Mouse (Mus musculus): ENCODE results near the gene Nabp1. TPM values are rescaled to one million over a fixed set of nuclear protein-coding genes. Genes with fewer than 3 reads are reported as not detected.

Gene Nabp1
- polyA plus RNA-seq (2015; fragmentation: Nextera tagmentation; extraction: Ambion mirVana): 14.9 and 15.7 TPM in 2 replicates

DNA sequence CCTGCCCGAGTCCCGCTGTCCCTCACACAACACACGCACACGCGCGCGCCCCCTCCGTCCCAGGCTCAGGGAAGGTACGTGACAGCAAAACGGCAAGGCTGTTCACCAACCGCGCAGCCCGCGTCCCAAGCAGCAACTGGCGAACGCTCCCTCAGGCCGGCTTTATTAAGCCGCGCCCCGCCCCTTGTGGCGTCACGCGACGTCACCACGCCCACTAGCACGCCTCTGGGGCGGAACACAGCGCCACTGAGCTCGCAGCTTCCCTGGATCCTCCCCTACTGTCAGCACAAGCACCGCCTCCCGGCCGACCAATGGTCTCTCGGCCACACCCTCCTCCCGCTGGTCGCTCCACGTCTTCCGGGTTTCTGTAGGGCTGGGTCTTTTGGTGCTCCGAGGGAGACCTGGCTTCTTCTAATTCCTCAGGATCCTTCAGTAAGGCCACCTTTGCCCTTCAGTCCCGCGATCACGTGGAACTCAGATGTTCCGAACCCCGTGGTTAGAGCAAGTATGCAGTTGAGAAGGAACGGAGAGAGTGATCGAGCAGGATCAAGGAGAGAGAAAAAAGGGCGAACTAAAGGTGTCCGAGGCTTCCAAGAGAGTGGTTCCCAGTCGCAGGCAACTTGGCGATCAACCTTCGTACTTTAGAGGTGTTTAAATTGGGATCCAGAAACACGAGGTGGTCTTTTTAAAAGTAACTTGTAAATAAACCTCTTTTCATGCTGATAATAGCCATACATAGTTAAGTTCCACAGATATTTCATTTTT, at the start of gene Nabp1:
Gene Nabp1 (minus strand): TSS at position 164 of the 765 bp plus-strand sequence.
- peak within 1 kb of the TSS; percentile 76 for H3K9ac ChIP-seq (ENCODE audit: low read depth, low read length)
- no peaks in the 10 kb centered on the region for H3K27me3 ChIP-seq (replicated peaks; ENCODE audit: control insufficient read depth, insufficient read depth, low read length)
- peak; percentile 71 for TF ChIP-seq CTCF (IDR thresholded peaks at IDR 0.05; ENCODE audit: low read depth)
- no peaks in the 10 kb centered on the region for H3K36me3 ChIP-seq (ENCODE audit: control insufficient read depth, insufficient read depth)
- no peaks in the 10 kb centered on the region for H3K9me3 ChIP-seq (ENCODE audit: control insufficient read depth)
- peak within 1 kb of the TSS; percentile 82 for H3K4me2 ChIP-seq (replicated peaks; ENCODE audit: low read depth)
- peak within 1 kb of the TSS; percentile 69 for H3K4me3 ChIP-seq (ENCODE audit: low read depth, low read length)
- no peaks in the 10 kb centered on the region for H3K4me1 ChIP-seq (replicated peaks; ENCODE audit: control insufficient read depth, insufficient read depth, low read length)
- ATAC-seq: peak; percentile 100
- H3K27ac ChIP-seq (ENCODE audit: low read depth, low read length): peak within 1 kb of the TSS; percentile 87
- under 1% methylated on average over 51 of the region's 51 CpGs for WGBS

GRCm38 (mm10) chr1:51525563-51526265, 47.5 kb upstream of the Nabp1 start:
- no peak overlapping the region for H3K4me2 ChIP-seq (replicated peaks; ENCODE audit: low read depth)
- H3K4me1 ChIP-seq (replicated peaks; ENCODE audit: control insufficient read depth, insufficient read depth, low read length): 0 out of 2 replicates have a peak, but pooled peaks cover 4% of the 10 kb centered on the region
- H3K4me3 ChIP-seq (ENCODE audit: low read depth, low read length): no peak overlapping the region
- H3K9me3 ChIP-seq (ENCODE audit: control insufficient read depth): no peaks in the 10 kb centered on the region
- no peak overlapping the region; the same call in 1 of the 2 replicates for H3K27ac ChIP-seq (ENCODE audit: low read depth, low read length)
- ATAC-seq: no peak
- H3K36me3 ChIP-seq (ENCODE audit: control insufficient read depth, insufficient read depth): no peaks in the 10 kb centered on the region
- H3K9ac ChIP-seq (ENCODE audit: low read depth, low read length): no peak overlapping the region
- H3K27me3 ChIP-seq (replicated peaks; ENCODE audit: control insufficient read depth, insufficient read depth, low read length): no peaks in the 10 kb centered on the region
- TF ChIP-seq CTCF (IDR thresholded peaks at IDR 0.05; ENCODE audit: low read depth): no peak
- WGBS: 38% methylated on average over 1 of the region's 1 CpGs

GRCm38 (mm10) chr1:51521651-51522050, 43.4 kb upstream of the Nabp1 start:
- no peak for TF ChIP-seq CTCF (IDR thresholded peaks at IDR 0.05; ENCODE audit: low read depth)
- ATAC-seq: no peak
- no peak overlapping the region for H3K4me3 ChIP-seq (ENCODE audit: low read depth, low read length)
- no peaks in the 10 kb centered on the region for H3K27me3 ChIP-seq (replicated peaks; ENCODE audit: control insufficient read depth, insufficient read depth, low read length)
- 86% methylated on average over 8 of the region's 8 CpGs for WGBS
- no peak overlapping the region for H3K27ac ChIP-seq (ENCODE audit: low read depth, low read length)
- no peaks in the 10 kb centered on the region for H3K9me3 ChIP-seq (ENCODE audit: control insufficient read depth)
- no peaks in the 10 kb centered on the region for H3K36me3 ChIP-seq (ENCODE audit: control insufficient read depth, insufficient read depth)
- H3K4me1 ChIP-seq (replicated peaks; ENCODE audit: control insufficient read depth, insufficient read depth, low read length): no peaks in the 10 kb centered on the region
- no peak overlapping the region for H3K9ac ChIP-seq (ENCODE audit: low read depth, low read length)
- H3K4me2 ChIP-seq (replicated peaks; ENCODE audit: low read depth): no peak overlapping the region

- no peaks in the 10 kb centered on the region for H3K27me3 ChIP-seq (replicated peaks; ENCODE audit: control insufficient read depth, insufficient read depth, low read length)
- no peaks in the 10 kb centered on the region for H3K4me1 ChIP-seq (replicated peaks; ENCODE audit: control insufficient read depth, insufficient read depth, low read length)
- no peak overlapping the region for H3K4me3 ChIP-seq (ENCODE audit: low read depth, low read length)
- TF ChIP-seq CTCF (IDR thresholded peaks at IDR 0.05; ENCODE audit: low read depth): no peak
- 78% methylated on average over 5 of the region's 5 CpGs for WGBS
- no peak overlapping the region for H3K27ac ChIP-seq (ENCODE audit: low read depth, low read length)
- no peaks in the 10 kb centered on the region for H3K9me3 ChIP-seq (ENCODE audit: control insufficient read depth)
- no peak overlapping the region for H3K9ac ChIP-seq (ENCODE audit: low read depth, low read length)
- ATAC-seq: no peak
- H3K36me3 ChIP-seq (ENCODE audit: control insufficient read depth, insufficient read depth): no peaks in the 10 kb centered on the region
- no peak overlapping the region for H3K4me2 ChIP-seq (replicated peaks; ENCODE audit: low read depth)
Measured at GRCm38 (mm10) chr1:51520246-51520780, 42.1 kb upstream of the Nabp1 start.

- Histone ChIP-seq H3K4me1 (replicated peaks; ENCODE audit: control insufficient read depth, insufficient read depth, low read length) (no peaks in the 10 kb centered on the region), H3K9ac (ENCODE audit: low read depth, low read length) (no peak overlapping the region), H3K27ac (ENCODE audit: low read depth, low read length) (no peak overlapping the region), H3K4me3 (ENCODE audit: low read depth, low read length) (no peak overlapping the region), H3K36me3 (ENCODE audit: control insufficient read depth, insufficient read depth) (no peaks in the 10 kb centered on the region), H3K27me3 (replicated peaks; ENCODE audit: control insufficient read depth, insufficient read depth, low read length) (no peaks in the 10 kb centered on the region), H3K4me2 (replicated peaks; ENCODE audit: low read depth) (no peak overlapping the region), H3K9me3 (ENCODE audit: control insufficient read depth) (no peaks in the 10 kb centered on the region)
- ATAC-seq: no peak
- TF ChIP-seq CTCF (IDR thresholded peaks at IDR 0.05; ENCODE audit: low read depth): no peak
- 92% methylated on average over 3 of the region's 3 CpGs for WGBS
Measured at GRCm38 (mm10) chr1:51519112-51519511, 40.9 kb upstream of the Nabp1 start.

GRCm38 (mm10) chr1:51515625-51516024, 37.4 kb upstream of the Nabp1 start:
- no peak overlapping the region for H3K27ac ChIP-seq (ENCODE audit: low read depth, low read length)

More at GRCm38 (mm10) chr1:51515625-51516024, 37.4 kb upstream of the Nabp1 start:
- H3K4me3 ChIP-seq (ENCODE audit: low read depth, low read length): no peak overlapping the region
- ATAC-seq: no peak
- no peak overlapping the region for H3K9ac ChIP-seq (ENCODE audit: low read depth, low read length)
- no peaks in the 10 kb centered on the region for H3K9me3 ChIP-seq (ENCODE audit: control insufficient read depth)
- 75% methylated on average over 2 of the region's 2 CpGs for WGBS
- H3K36me3 ChIP-seq (ENCODE audit: control insufficient read depth, insufficient read depth): no peaks in the 10 kb centered on the region
- no peak overlapping the region for H3K4me2 ChIP-seq (replicated peaks; ENCODE audit: low read depth)
- H3K4me1 ChIP-seq (replicated peaks; ENCODE audit: control insufficient read depth, insufficient read depth, low read length): no peaks in the 10 kb centered on the region
- no peak for TF ChIP-seq CTCF (IDR thresholded peaks at IDR 0.05; ENCODE audit: low read depth)
- no peaks in the 10 kb centered on the region for H3K27me3 ChIP-seq (replicated peaks; ENCODE audit: control insufficient read depth, insufficient read depth, low read length)
